Mouse (Mus musculus): Measurements from ENCODE around the gene Rbm47.

- TF ChIP-seq POLR2A (IDR thresholded peaks at IDR 0.05; ENCODE audit: control insufficient read depth, extremely low read depth, insufficient read depth, low read length, poor library complexity) = no peak
- TF ChIP-seq CTCF (IDR thresholded peaks at IDR 0.05; ENCODE audit: borderline replicate concordance, control insufficient read depth, extremely low read depth, insufficient read depth, low read length, poor library complexity) = no peak
Observed at GRCm38 (mm10) chr5:66058844-66059243, 114.1 kb downstream of the Rbm47 start.

All from thymus, adult 2 months (tissue).